Mouse (Mus musculus) CH12.LX (cell line): ENCODE results near the gene Fgfr2. TPM values are rescaled to one million over a fixed set of nuclear protein-coding genes. Genes with fewer than 3 reads are reported as not detected.
A peak's percentile ranks its signal among the peaks of the same experiment; 100 is the strongest.

Experiments used
- DNase-seq: peaks from one replicate; pipeline ENCODE4 v3.0.0-alpha.2; 2013; ENCODE audit errors: extremely low read depth
- H3K27ac ChIP-seq: 2 replicates; pipeline ENCODE4 v1.5.1; 2012; ENCODE audit warnings: low read depth, mild to moderate bottlenecking, control low read depth, moderate library complexity; ENCODE audit not compliant: insufficient read depth
- H3K27me3 ChIP-seq: replicated peaks from 2 replicates; pipeline ENCODE3; 2012; ENCODE audit warnings: inconsistent platforms
- H3K36me3 ChIP-seq, 2 experiments: replicated peaks in 1 of 2; 2 replicates each; pipeline versions ENCODE3 to v1.6.1; 2012; ENCODE audit warnings: inconsistent platforms in 1 of 2, low read length in 1 of 2, mild to moderate bottlenecking in 1 of 2, mixed read lengths in 1 of 2, moderate library complexity in 1 of 2; ENCODE audit not compliant: control insufficient read depth in 1 of 2, insufficient read depth in 1 of 2
- H3K4me1 ChIP-seq, 2 experiments: 2 replicates each; pipeline ENCODE4 v1.6.1; 2012; ENCODE audit warnings: inconsistent platforms in 1 of 2, moderate library complexity in 1 of 2; ENCODE audit not compliant: insufficient read depth in 2 of 2, control insufficient read depth in 1 of 2
- H3K4me2 ChIP-seq: 2 replicates; pipeline ENCODE4 v1.6.1; 2012; ENCODE audit warnings: low read depth, mild to moderate bottlenecking, control low read depth; ENCODE audit not compliant: poor library complexity, insufficient read depth, severe bottlenecking
- H3K4me3 ChIP-seq, 3 experiments: fragments of 150-350 bp in 1 of 3; sonication (generic) in 1 of 3; replicated peaks in 1 of 3; 2 replicates each; pipeline versions ENCODE3 to v1.5.1; 2011 to 2012; ENCODE audit warnings: low read depth in 2 of 3, low read length in 2 of 3, mild to moderate bottlenecking in 2 of 3, moderate library complexity in 2 of 3, control low read depth in 1 of 3, improper control_type of control experiment in 1 of 3, inconsistent platforms in 1 of 3, mixed read lengths in 1 of 3; ENCODE audit not compliant: poor library complexity in 1 of 3
- H3K79me2 ChIP-seq: replicated peaks from 2 replicates; pipeline ENCODE4 v1.6.1; 2012; ENCODE audit warnings: mild to moderate bottlenecking, moderate library complexity; ENCODE audit not compliant: control insufficient read depth, poor library complexity, insufficient read depth, severe bottlenecking; ENCODE audit errors: extremely low read depth
- H3K9ac ChIP-seq: 2 replicates; pipeline ENCODE4 v1.6.1; 2012; ENCODE audit warnings: low read depth, mild to moderate bottlenecking, control low read depth, moderate library complexity; ENCODE audit not compliant: insufficient read depth
- H3K9me3 ChIP-seq: replicated peaks from 2 replicates; pipeline ENCODE3; 2012; ENCODE audit warnings: low read length, inconsistent platforms, mixed read lengths
- BHLHE40 ChIP-seq: IDR thresholded peaks from 2 replicates; pipeline ENCODE4 v1.6.1; 2011; ENCODE audit warnings: mild to moderate bottlenecking, low read depth, low read length, improper control_type of control experiment
- CHD1 ChIP-seq: IDR thresholded peaks from 2 replicates; pipeline ENCODE4 v1.6.1; 2012; ENCODE audit warnings: low read depth, low read length, improper control_type of control experiment, inconsistent platforms
- CHD2 ChIP-seq: IDR thresholded peaks from 2 replicates; pipeline ENCODE4 v1.6.1; 2011; ENCODE audit warnings: low read length, improper control_type of control experiment
- CTCF ChIP-seq, 2 experiments: IDR thresholded peaks in 1 of 2; conservative IDR thresholded peaks in 1 of 2; 2 replicates each; pipeline ENCODE4 v1.5.1; 2011 to 2012; ENCODE audit warnings: low read depth in 2 of 2, low read length in 2 of 2, improper control_type of control experiment in 1 of 2, inconsistent platforms in 1 of 2, mild to moderate bottlenecking in 1 of 2, moderate library complexity in 1 of 2
- E2F4 ChIP-seq: IDR thresholded peaks from 2 replicates; pipeline ENCODE4 v1.6.1; 2011; ENCODE audit warnings: low read depth, low read length, improper control_type of control experiment; ENCODE audit not compliant: insufficient replicate concordance
- ELF1 ChIP-seq: IDR thresholded peaks from 2 replicates; pipeline ENCODE4 v1.6.1; 2014; ENCODE audit warnings: low read depth, mild to moderate bottlenecking, inconsistent platforms, low read length, improper control_type of control experiment
- EP300 ChIP-seq: IDR thresholded peaks from 2 replicates; pipeline ENCODE4 v1.6.1; 2011; ENCODE audit warnings: low read length, improper control_type of control experiment
- ETS1 ChIP-seq: conservative IDR thresholded peaks from 2 replicates; pipeline ENCODE4 v1.6.1; 2012; ENCODE audit warnings: low read depth, mild to moderate bottlenecking, inconsistent platforms, low read length, improper control_type of control experiment, moderate library complexity
- HCFC1 ChIP-seq: IDR thresholded peaks from 2 replicates; pipeline ENCODE4 v1.6.1; 2012; ENCODE audit warnings: low read depth, mild to moderate bottlenecking, inconsistent platforms, low read length, improper control_type of control experiment
- IRF4 ChIP-seq: IDR thresholded peaks from 2 replicates; pipeline ENCODE4 v1.6.1; 2014; ENCODE audit warnings: low read depth, mild to moderate bottlenecking, inconsistent platforms, low read length, improper control_type of control experiment
- JUN ChIP-seq: IDR thresholded peaks from 2 replicates; pipeline ENCODE4 v1.6.1; 2011; ENCODE audit warnings: low read depth, mild to moderate bottlenecking, low read length, improper control_type of control experiment, moderate library complexity; ENCODE audit not compliant: insufficient read depth
- JUND ChIP-seq: conservative IDR thresholded peaks from 2 replicates; pipeline ENCODE4 v1.6.1; 2011; ENCODE audit warnings: low read depth, low read length, improper control_type of control experiment
- KAT2A ChIP-seq: IDR thresholded peaks from 2 replicates; pipeline ENCODE4 v1.6.1; 2012; ENCODE audit warnings: low read length, improper control_type of control experiment, inconsistent platforms; ENCODE audit not compliant: insufficient replicate concordance
- MAFK ChIP-seq: IDR thresholded peaks from 2 replicates; pipeline ENCODE4 v1.6.1; 2011; ENCODE audit warnings: low read length, improper control_type of control experiment; ENCODE audit not compliant: insufficient replicate concordance
- MAX ChIP-seq: IDR thresholded peaks from 2 replicates; pipeline ENCODE4 v1.6.1; 2011; ENCODE audit warnings: low read length, improper control_type of control experiment
- MAZ ChIP-seq: IDR thresholded peaks from 2 replicates; pipeline ENCODE4 v1.6.1; 2012; ENCODE audit warnings: low read depth, mild to moderate bottlenecking, inconsistent platforms, low read length, improper control_type of control experiment, moderate library complexity
- MEF2A ChIP-seq: IDR thresholded peaks from 2 replicates; pipeline ENCODE4 v1.6.1; 2014; ENCODE audit warnings: low read depth, mild to moderate bottlenecking, inconsistent platforms, low read length, improper control_type of control experiment, borderline replicate concordance
- NELFE ChIP-seq: IDR thresholded peaks from 2 replicates; pipeline ENCODE4 v1.6.1; 2011; ENCODE audit warnings: low read depth, low read length, improper control_type of control experiment
- NRF1 ChIP-seq: IDR thresholded peaks from 2 replicates; pipeline ENCODE4 v1.6.1; 2014; ENCODE audit warnings: low read depth, mild to moderate bottlenecking, inconsistent platforms, low read length, improper control_type of control experiment, moderate library complexity
- PAX5 ChIP-seq: IDR thresholded peaks from 2 replicates; pipeline ENCODE4 v1.6.1; 2012; ENCODE audit warnings: low read length, inconsistent platforms, mixed read lengths
- POLR2A ChIP-seq: IDR thresholded peaks from 2 replicates; pipeline ENCODE4 v1.6.1; 2011; ENCODE audit warnings: low read depth, mild to moderate bottlenecking, improper control_type of control experiment, low read length
- RAD21 ChIP-seq: IDR thresholded peaks from 2 replicates; pipeline ENCODE4 v1.6.1; 2011; ENCODE audit warnings: low read depth, mild to moderate bottlenecking, low read length, improper control_type of control experiment, moderate library complexity
- RCOR1 ChIP-seq: conservative IDR thresholded peaks from 2 replicates; pipeline ENCODE4 v1.6.1; 2012; ENCODE audit warnings: low read depth, mild to moderate bottlenecking, inconsistent platforms, low read length, improper control_type of control experiment
- SIN3A ChIP-seq: IDR thresholded peaks from 2 replicates; pipeline ENCODE4 v1.6.1; 2012; ENCODE audit warnings: low read length, improper control_type of control experiment, inconsistent platforms
- TBP ChIP-seq: conservative IDR thresholded peaks from 2 replicates; pipeline ENCODE4 v1.6.1; 2011; ENCODE audit warnings: low read depth, low read length, improper control_type of control experiment
- TCF12 ChIP-seq: IDR thresholded peaks from 2 replicates; pipeline ENCODE4 v1.6.1; 2014; ENCODE audit warnings: low read depth, mild to moderate bottlenecking, inconsistent platforms, low read length, improper control_type of control experiment
- UBTF ChIP-seq: IDR thresholded peaks from 2 replicates; pipeline ENCODE4 v1.6.1; 2012; ENCODE audit warnings: low read depth, mild to moderate bottlenecking, inconsistent platforms, low read length, improper control_type of control experiment, moderate library complexity
- USF1 ChIP-seq: IDR thresholded peaks from 2 replicates; pipeline ENCODE4 v1.6.1; 2014; ENCODE audit warnings: low read depth, mild to moderate bottlenecking, inconsistent platforms, low read length, improper control_type of control experiment
- USF2 ChIP-seq: conservative IDR thresholded peaks from 2 replicates; pipeline ENCODE4 v1.6.1; 2011; ENCODE audit warnings: low read depth, low read length, improper control_type of control experiment
- ZC3H11A ChIP-seq: IDR thresholded peaks from 2 replicates; pipeline ENCODE4 v1.6.1; 2012; ENCODE audit warnings: low read depth, mild to moderate bottlenecking, inconsistent platforms, low read length, improper control_type of control experiment
- ZKSCAN1 ChIP-seq: IDR thresholded peaks from 2 replicates; pipeline ENCODE4 v1.6.1; 2012; ENCODE audit warnings: low read depth, inconsistent platforms, low read length, improper control_type of control experiment, borderline replicate concordance
- ZNF384 ChIP-seq: IDR thresholded peaks from 2 replicates; pipeline ENCODE4 v1.6.1; 2012; ENCODE audit warnings: low read depth, low read length, improper control_type of control experiment, inconsistent platforms
- dilution Hi-C: fragments of 300-500 bp; cut with MboI; formaldehyde crosslinking; loops from 2 replicates; pipeline ENCODE4 v1.14.3; 2020; ENCODE audit warnings: low sequenced_read_pairs; ENCODE audit not compliant: extremely low pct_unique_long_range_greater_than_20kb, extremely low pct_ligation_motif_present
- in situ Hi-C: fragments of 300-500 bp; cut with MboI; formaldehyde crosslinking; loops from 3 replicates; pipeline ENCODE4 v1.14.3; 2019; ENCODE audit warnings: low sequenced_read_pairs, low pct_ligation_motif_present, low pct_unique_long_range_greater_than_20kb, mixed read lengths
- polyA plus RNA-seq: library from polyadenylated mRNA; unstranded; fragments of >175 nt; gene quantifications from 2 replicates; pipeline ENCODE4 v1.2.1, GENCODE M21; 2012; ENCODE audit warnings: low read depth; ENCODE audit not compliant: insufficient read length
- total RNA-seq, 2 experiments: library from RNA; depleted of rRNA; stranded (reverse); fragments of 300-350 nt in 1 of 2; fragments of >200 nt in 1 of 2; gene quantifications; 2 replicates each; pipeline ENCODE4 v1.2.3; 2012 to 2014

Gene Fgfr2
- total and polyA plus RNA-seq, 3 experiments: not detected

GRCm38 (mm10) chr7:132409890-132410289 lies 713.3 kb downstream of the Fgfr2 start:
- no peak overlapping the region for H3K27ac ChIP-seq
- dilution Hi-C loops: no loop called here
- H3K9me3 ChIP-seq: no peaks in the 10 kb centered on the region
- H3K4me3 ChIP-seq: no peak overlapping the region
- TF ChIP-seq UBTF (no peak), BHLHE40 (no peak), JUND (no peak)
- H3K9ac ChIP-seq: no peak overlapping the region
- H3K36me3 ChIP-seq: no peaks in the 10 kb centered on the region
- peaks cover 76% of the 10 kb centered on the region for H3K27me3 ChIP-seq
- in situ Hi-C loops: no loop called here
- peaks cover 0 to under 1% of the 10 kb centered on the region in 2 experiments; a peak in 1 of 4 replicates for H3K4me1 ChIP-seq
- H3K4me2 ChIP-seq: no peak overlapping the region
- DNase-seq: no peak
- H3K79me2 ChIP-seq: no peaks in the 10 kb centered on the region

- H3K9ac ChIP-seq: no peak overlapping the region
- peaks cover 6% of the 10 kb centered on the region for H3K9me3 ChIP-seq
- H3K36me3 ChIP-seq: no peaks in the 10 kb centered on the region
- H3K4me2 ChIP-seq: peak overlapping the region; percentile 1; the same call in 1 of the 2 replicates
- DNase-seq: peak; percentile 61
- H3K79me2 ChIP-seq: no peaks in the 10 kb centered on the region
- in situ Hi-C loops (no loop called here), dilution Hi-C loops (no loop called here)
- H3K27ac ChIP-seq: no peak overlapping the region
- H3K27me3 ChIP-seq: peaks cover 77% of the 10 kb centered on the region
- peaks cover 17 to 28% of the 10 kb centered on the region in 2 experiments for H3K4me1 ChIP-seq
- TF ChIP-seq TCF12 (0 out of 2 replicates have a peak, but pooled peaks have one; percentile 48), CTCF (conservative IDR thresholded peaks at IDR 0.05 in 1 of 2, IDR thresholded peaks at IDR 0.05 in 1 of 2; ENCODE audit: low read depth in 2 of 2, low read length in 2 of 2) (peak in 1 of 2 experiments; percentile 43; a peak in 2 of 4 replicates), UBTF (no peak), MEF2A (no peak), RAD21 (no peak), RCOR1 (no peak), CHD1 (no peak), KAT2A (no peak), SIN3A (no peak), CHD2 (no peak), ELF1 (no peak), ZC3H11A (no peak), ZKSCAN1 (no peak), USF2 (no peak), ZNF384 (no peak), BHLHE40 (0 out of 2 replicates have a peak, but pooled peaks have one; percentile 34), EP300 (0 out of 2 replicates have a peak, but pooled peaks have one; percentile 29), NELFE (no peak), HCFC1 (no peak), MAZ (no peak), IRF4 (no peak), POLR2A (no peak), PAX5 (no peak), JUN (no peak), ETS1 (no peak), USF1 (no peak), MAX (no peak), NRF1 (no peak), TBP (no peak), E2F4 (no peak), MAFK (no peak)
- H3K4me3 ChIP-seq: no peak overlapping the region
These were observed 720.6 kb downstream of the Fgfr2 start for GRCm38 (mm10) chr7:132402377-132403084.
